Mouse (Mus musculus): ENCODE measurements around the gene Adgrf4.

DNA sequence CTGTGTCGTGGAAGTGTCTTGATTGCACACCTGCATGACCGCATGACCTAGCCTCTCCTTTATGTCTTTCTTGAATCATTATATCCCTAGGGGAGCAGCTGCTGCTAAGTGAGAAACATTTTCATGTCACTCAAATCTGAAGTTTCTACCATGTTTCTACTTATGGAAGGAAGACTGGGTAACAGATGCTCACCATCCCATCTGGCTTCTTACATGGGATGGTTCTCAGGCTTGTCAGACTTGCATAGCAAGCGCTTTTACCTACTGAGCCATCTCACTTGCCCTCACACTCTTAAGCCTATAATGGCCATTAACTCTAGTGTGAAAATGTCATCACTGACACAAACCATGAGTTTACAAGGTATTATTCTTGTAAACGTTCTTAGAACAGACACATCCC, 13.5 kb upstream of the Adgrf4 start:
- TF ChIP-seq ZNF384 (IDR thresholded peaks at IDR 0.05; ENCODE audit: low read depth, low read length) (no peak), MAFK (IDR thresholded peaks at IDR 0.05; ENCODE audit: insufficient read depth, low read depth, low read length) (no peak)

Measured in ES-E14 (cell line).